Mouse (Mus musculus) left cerebral cortex, postnatal 36 days (tissue): ENCODE measurements around the gene Btbd3. TPM values are rescaled to one million over a fixed set of nuclear protein-coding genes. Genes with fewer than 3 reads are reported as not detected.
A peak's percentile ranks its signal among the peaks of the same experiment; 100 is the strongest.
"Not testable (repeated sequence)": the region's sequence is repeated elsewhere in the genome, so short reads cannot be mapped to it uniquely, and the experiment has no call there.

Experiments
- DNase-seq, 2 experiments: peaks; one replicate each; pipeline ENCODE4 v3.0.0; 2021 to 2022; ENCODE audit warnings: low spot score in 2 of 2, mixed read lengths in 1 of 2
- intact Hi-C: fragments of 180-260 bp; cut with DNase I; formaldehyde crosslinking; loops from one replicate; pipeline ENCODE4 v1.15.1; 2025
- total RNA-seq, 2 experiments: library from RNA; stranded (reverse); gene quantifications; 2 replicates each; pipeline ENCODE4 v1.2.3; 2021

The Btbd3 gene
- total RNA-seq, 2 experiments from 2014 or later = 128 to 153 TPM

GRCm38 (mm10) chr2:138277842-138278691 is 21.7 kb downstream of the Btbd3 start:
- intact Hi-C loops = loop anchor here (2.0 to 5.0 kb wide), 2 partner anchors 21 to 231 kb away; partner anchors contain the start of gene Btbd3
- DNase-seq = peak; percentile 73 to 80

GRCm38 (mm10) chr2:138278853-138279640 is 22.7 kb downstream of the Btbd3 start:
- intact Hi-C loops = loop anchor here (2.0 to 5.0 kb wide), 2 partner anchors 22 to 232 kb away; partner anchors contain the start of gene Btbd3
- no peak for DNase-seq

GRCm38 (mm10) chr2:138279641-138280040 is 23.3 kb downstream of the Btbd3 start:
- intact Hi-C loops = loop anchor here (2.0 to 10.0 kb wide), 6 partner anchors 23 to 1095 kb away; partner anchors contain the start of gene Btbd3
- DNase-seq = no peak

GRCm38 (mm10) chr2:138280225-138280711 is 23.9 kb downstream of the Btbd3 start:
- peak in 1 of 2 experiments; percentile 51 for DNase-seq
- intact Hi-C loops = loop anchor here (2.0 to 10.0 kb wide), 4 partner anchors 247 to 1095 kb away; no protein-coding TSS in a partner anchor

GRCm38 (mm10) chr2:138281550-138282201 is 25.3 kb downstream of the Btbd3 start:
- intact Hi-C loops = loop anchor here (2.0 to 10.0 kb wide), 4 partner anchors 249 to 1093 kb away; no protein-coding TSS in a partner anchor
- DNase-seq = no peak

- intact Hi-C loops = loop anchor here (10.0 kb wide), 2 partner anchors 851 to 1091 kb away; no protein-coding TSS in a partner anchor
Measured at GRCm38 (mm10) chr2:138283372-138283771, 27.0 kb downstream of the Btbd3 start.

GRCm38 (mm10) chr2:138283856-138284255 is 27.5 kb downstream of the Btbd3 start:
- intact Hi-C loops = loop anchor here (10.0 kb wide), 2 partner anchors 851 to 1091 kb away; no protein-coding TSS in a partner anchor
- DNase-seq = no peak

More at GRCm38 (mm10) chr2:138283372-138283771, 27.0 kb downstream of the Btbd3 start:
- DNase-seq = no peak

GRCm38 (mm10) chr2:138285811-138286210 is 29.4 kb downstream of the Btbd3 start:
- no peak for DNase-seq
- intact Hi-C loops = loop anchor here (10.0 kb wide), 2 partner anchors 849 to 1089 kb away; no protein-coding TSS in a partner anchor

GRCm38 (mm10) chr2:138290154-138290553 is 33.8 kb downstream of the Btbd3 start:
- intact Hi-C loops = no loop called here
- no peak for DNase-seq

GRCm38 (mm10) chr2:138294286-138294685 is 37.9 kb downstream of the Btbd3 start:
- DNase-seq = no peak
- intact Hi-C loops = no loop called here

- intact Hi-C loops = no loop called here
Measured at GRCm38 (mm10) chr2:138306236-138306635, 49.9 kb downstream of the Btbd3 start.

GRCm38 (mm10) chr2:138315644-138316043 is 59.3 kb downstream of the Btbd3 start:
- DNase-seq = peak in 1 of 2 experiments; percentile 12
- intact Hi-C loops = no loop called here

More at GRCm38 (mm10) chr2:138306236-138306635, 49.9 kb downstream of the Btbd3 start:
- no peak for DNase-seq

GRCm38 (mm10) chr2:138320408-138320807 is 64.0 kb downstream of the Btbd3 start:
- no peak for DNase-seq
- intact Hi-C loops = no loop called here

- no peak for DNase-seq
- intact Hi-C loops = no loop called here
Measured at GRCm38 (mm10) chr2:138321041-138321481, 64.7 kb downstream of the Btbd3 start.

- no peak for DNase-seq
- intact Hi-C loops = no loop called here
Measured at GRCm38 (mm10) chr2:138322270-138323114, 66.1 kb downstream of the Btbd3 start.

- intact Hi-C loops = no loop called here
Measured at GRCm38 (mm10) chr2:138326367-138326766, 70.0 kb downstream of the Btbd3 start.

GRCm38 (mm10) chr2:138334198-138334597 is 77.8 kb downstream of the Btbd3 start:
- DNase-seq, intact Hi-C loops: not testable (repeated sequence)

More at GRCm38 (mm10) chr2:138326367-138326766, 70.0 kb downstream of the Btbd3 start:
- no peak for DNase-seq

GRCm38 (mm10) chr2:138337886-138338494 is 81.6 kb downstream of the Btbd3 start:
- DNase-seq = no peak
- intact Hi-C loops = no loop called here
